Mouse (Mus musculus) liver, postnatal 0 days (tissue): Measurements from ENCODE around the gene Rgsl1. TPM values are rescaled to one million over a fixed set of nuclear protein-coding genes. Genes with fewer than 3 reads are reported as not detected.

Experiments
- ATAC-seq: fragments of 200-750 bp; cut with Nextera tagmentation; 2 replicates; pipeline ENCODE4 v1.8.0; 2017; ENCODE audit warnings: mild to moderate bottlenecking, moderate library complexity
- DNase-seq: peaks from one replicate; pipeline ENCODE4 v3.0.0-alpha.2; 2016
- H3K27ac ChIP-seq: fragments of 300-500 bp; sonication (generic); 2 replicates; pipeline ENCODE4 v1.5.1; 2014; ENCODE audit warnings: antibody characterized with exemption, moderate library complexity, mild to moderate bottlenecking, low read depth
- H3K27me3 ChIP-seq: fragments of 300-500 bp; sonication (generic); 2 replicates; pipeline ENCODE4 v1.6.1; 2014; ENCODE audit warnings: low read length, control low read depth, mixed read lengths; ENCODE audit not compliant: insufficient read depth
- H3K36me3 ChIP-seq: fragments of 300-500 bp; sonication (generic); replicated peaks from 2 replicates; pipeline ENCODE4 v1.6.1; 2014; ENCODE audit warnings: mild to moderate bottlenecking, control low read depth, low read length, moderate library complexity, mixed read lengths; ENCODE audit not compliant: insufficient read depth
- H3K4me1 ChIP-seq: fragments of 300-500 bp; sonication (generic); 2 replicates; pipeline ENCODE4 v1.6.1; 2014; ENCODE audit warnings: antibody characterized with exemption, mild to moderate bottlenecking, control low read depth; ENCODE audit not compliant: insufficient read depth
- H3K4me2 ChIP-seq: fragments of 300-500 bp; sonication (generic); 2 replicates; pipeline ENCODE4 v1.6.1; 2014; ENCODE audit warnings: low read depth, mild to moderate bottlenecking, low read length, moderate library complexity, mixed read lengths
- H3K4me3 ChIP-seq: fragments of 300-500 bp; sonication (generic); 2 replicates; pipeline ENCODE4 v1.5.1; 2014; ENCODE audit warnings: low read depth, low read length
- H3K9ac ChIP-seq: fragments of 300-500 bp; sonication (generic); replicated peaks from 2 replicates; pipeline ENCODE4 v1.6.1; 2014; ENCODE audit warnings: mild to moderate bottlenecking, moderate library complexity
- H3K9me3 ChIP-seq: fragments of 300-500 bp; sonication (generic); 2 replicates; pipeline ENCODE4 v1.6.1; 2016; ENCODE audit warnings: mild to moderate bottlenecking, control low read depth, low read length, mixed read lengths
- CTCF ChIP-seq: sonication (generic); IDR thresholded peaks from 2 replicates; pipeline ENCODE4 v1.5.1; 2016; ENCODE audit warnings: antibody characterized with exemption, low read depth
- EP300 ChIP-seq: IDR thresholded peaks from 2 replicates; pipeline ENCODE4 v1.6.1; 2016; ENCODE audit warnings: antibody characterized with exemption, low read depth, mild to moderate bottlenecking
- WGBS: fragments of 180-500 bp; shearing (Covaris S2); extraction: QIAGEN DNeasy Blood & Tissue Kit; methylation state at CpG from one replicate; pipeline ENCODE4 v1.1.7; 2014; ENCODE audit not compliant: insufficient replicate concordance; 5-methylcytosine and 5-hydroxymethylcytosine counted together
- polyA plus RNA-seq: library from polyadenylated mRNA; unstranded; fragments of >200 nt; fragmentation: Nextera tagmentation; extraction: Ambion mirVana; gene quantifications from 2 replicates; pipeline ENCODE4 v1.2.1, GENCODE M21; 2015

Gene Rgsl1
- polyA plus RNA-seq, 1 experiment from 2014 or later: not detected

GRCm38 (mm10) chr1:153734866-153735265, 109.1 kb downstream of the Rgsl1 start:
- no peak for DNase-seq
- TF ChIP-seq CTCF: no peak
- TF ChIP-seq EP300: no peak
- H3K36me3 ChIP-seq: no peaks in the 10 kb centered on the region
- no peak for ATAC-seq
- H3K4me3 ChIP-seq: no peak overlapping the region
- H3K27ac ChIP-seq: no peak overlapping the region
- H3K4me2 ChIP-seq: no peak overlapping the region
- H3K4me1 ChIP-seq: no peaks in the 10 kb centered on the region
- no peak overlapping the region for H3K9ac ChIP-seq
- H3K9me3 ChIP-seq: no peaks in the 10 kb centered on the region
- 53% methylated on average over 4 of the region's 4 CpGs for WGBS
- H3K27me3 ChIP-seq: peaks cover 15% of the 10 kb centered on the region

- Histone ChIP-seq H3K4me2 (no peak overlapping the region), H3K27ac (no peak overlapping the region), H3K4me1 (no peaks in the 10 kb centered on the region), H3K9ac (no peak overlapping the region), H3K36me3 (no peaks in the 10 kb centered on the region), H3K4me3 (no peak overlapping the region), H3K27me3 (0 out of 2 replicates have a peak, but pooled peaks cover 4% of the 10 kb centered on the region), H3K9me3 (no peaks in the 10 kb centered on the region)
- WGBS: 64% methylated on average over 9 of the region's 9 CpGs
- ATAC-seq (no peak), DNase-seq (no peak)
- TF ChIP-seq EP300 (no peak), CTCF (no peak)
Observed at GRCm38 (mm10) chr1:153733181-153733580, 110.8 kb downstream of the Rgsl1 start.

DNA sequence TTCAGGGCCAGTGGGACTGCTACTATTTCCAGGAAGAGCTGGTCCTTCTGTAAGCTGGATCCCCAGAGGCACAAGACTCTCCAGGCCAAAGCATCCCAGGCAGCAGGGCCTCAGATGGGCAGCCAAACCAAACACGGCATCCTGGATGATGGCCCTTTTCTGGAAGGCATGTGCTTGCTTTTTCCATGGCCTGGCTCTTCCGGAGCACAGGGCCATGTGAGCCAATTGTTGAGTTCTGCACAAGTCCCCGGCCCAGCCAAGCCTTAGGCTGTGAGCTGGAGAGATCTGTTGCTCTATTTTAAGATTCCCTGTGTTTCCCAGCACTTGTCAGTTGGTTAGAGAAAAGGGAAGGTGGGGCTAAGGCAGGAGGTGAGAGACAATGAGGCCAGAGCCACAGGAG, 113.3 kb downstream of the Rgsl1 start:
- H3K9me3 ChIP-seq: no peaks in the 10 kb centered on the region
- no peak overlapping the region for H3K9ac ChIP-seq
- ATAC-seq: no peak
- TF ChIP-seq EP300: no peak
- no peak for TF ChIP-seq CTCF
- 57% methylated on average over 3 of the region's 3 CpGs for WGBS
- H3K36me3 ChIP-seq: no peaks in the 10 kb centered on the region
- no peaks in the 10 kb centered on the region; the same call in 1 of the 2 replicates for H3K4me1 ChIP-seq
- H3K27me3 ChIP-seq: no peaks in the 10 kb centered on the region
- no peak overlapping the region for H3K27ac ChIP-seq
- no peak overlapping the region for H3K4me2 ChIP-seq
- no peak overlapping the region for H3K4me3 ChIP-seq
- no peak for DNase-seq

GRCm38 (mm10) chr1:153729806-153730205, 114.1 kb downstream of the Rgsl1 start:
- no peaks in the 10 kb centered on the region; the same call in 1 of the 2 replicates for H3K4me1 ChIP-seq
- TF ChIP-seq CTCF (no peak), EP300 (no peak)
- DNase-seq: no peak
- no peak overlapping the region for H3K27ac ChIP-seq
- 63% methylated on average over 2 of the region's 2 CpGs for WGBS
- no peaks in the 10 kb centered on the region for H3K27me3 ChIP-seq
- no peak for ATAC-seq
- H3K4me3 ChIP-seq: no peak overlapping the region
- H3K9me3 ChIP-seq: no peaks in the 10 kb centered on the region
- no peak overlapping the region for H3K9ac ChIP-seq
- no peaks in the 10 kb centered on the region for H3K36me3 ChIP-seq
- no peak overlapping the region for H3K4me2 ChIP-seq

Other genes starting within 250 kb of the Rgsl1 start
- 0.05 TPM in 1 of 2 replicates, not detected in the other for gene Rgs8, start 191.1 kb downstream of the Rgsl1 start, polyA plus RNA-seq
- 15.8 and 22.9 TPM in 2 replicates for gene Rgs16, start 103.8 kb downstream of the Rgsl1 start, polyA plus RNA-seq
- gene Rnasel, start 94.7 kb downstream of the Rgsl1 start, polyA plus RNA-seq: 13.9 and 15.7 TPM in 2 replicates
- 0.05 TPM in 2 replicates for gene Teddm1b, start 30.2 kb upstream of the Rgsl1 start, polyA plus RNA-seq
- not detected in 2 replicates for gene Teddm1a, start 47.6 kb upstream of the Rgsl1 start, polyA plus RNA-seq
- 305 and 310 TPM in 2 replicates for gene Glul, start 55.8 kb upstream of the Rgsl1 start, polyA plus RNA-seq
- 0.53 and 0.88 TPM in 2 replicates for gene Teddm2, start 56.1 kb upstream of the Rgsl1 start, polyA plus RNA-seq